Mouse (Mus musculus) midbrain, embryonic 15.5 days (tissue): ENCODE results near the gene Tysnd1. TPM values are rescaled to one million over a fixed set of nuclear protein-coding genes. Genes with fewer than 3 reads are reported as not detected.

ENCODE experiments used
- ATAC-seq: fragments of 200-750 bp; cut with Nextera tagmentation; replicated peaks from 2 replicates; pipeline ENCODE4 v1.8.0; 2017; ENCODE audit warnings: moderate TSS enrichment
- H3K27ac ChIP-seq: fragments of 300-500 bp; sonication (generic); 2 replicates; pipeline ENCODE4 v1.5.1; 2015; ENCODE audit warnings: mild to moderate bottlenecking, inconsistent platforms
- H3K27me3 ChIP-seq: fragments of 300-500 bp; sonication (generic); replicated peaks from 2 replicates; pipeline ENCODE4 v1.6.1; 2015; ENCODE audit warnings: inconsistent platforms
- H3K36me3 ChIP-seq: fragments of 300-500 bp; sonication (generic); replicated peaks from 2 replicates; pipeline ENCODE4 v1.6.1; 2015; ENCODE audit warnings: inconsistent platforms
- H3K4me1 ChIP-seq: fragments of 300-500 bp; sonication (generic); 2 replicates; pipeline ENCODE4 v1.6.1; 2015; ENCODE audit warnings: inconsistent platforms
- H3K4me2 ChIP-seq: fragments of 300-500 bp; sonication (generic); 2 replicates; pipeline ENCODE4 v1.6.1; 2015; ENCODE audit warnings: inconsistent platforms, mild to moderate bottlenecking, moderate library complexity
- H3K4me3 ChIP-seq: fragments of 300-500 bp; sonication (generic); 2 replicates; pipeline ENCODE4 v1.5.1; 2015; ENCODE audit warnings: mild to moderate bottlenecking, inconsistent platforms
- H3K9ac ChIP-seq: fragments of 300-500 bp; sonication (generic); 2 replicates; pipeline ENCODE4 v1.6.1; 2015; ENCODE audit warnings: mild to moderate bottlenecking, inconsistent platforms
- H3K9me3 ChIP-seq: fragments of 300-500 bp; sonication (generic); 2 replicates; pipeline ENCODE4 v1.6.1; 2016; ENCODE audit warnings: inconsistent platforms
- WGBS: fragments of 180-500 bp; shearing (Covaris S2); methylation state at CpG from one replicate; pipeline ENCODE4 v1.1.7; 2015; ENCODE audit warnings: mixed read lengths; 5-methylcytosine and 5-hydroxymethylcytosine counted together
- polyA plus RNA-seq: library from polyadenylated mRNA; unstranded; fragments of >200 nt; fragmentation: Nextera tagmentation; extraction: Ambion mirVana; gene quantifications from 2 replicates; pipeline ENCODE4 v1.2.1, GENCODE M21; 2015

Tysnd1 gene
- polyA plus RNA-seq, 1 experiment from 2014 or later: 31.1 TPM

DNA sequence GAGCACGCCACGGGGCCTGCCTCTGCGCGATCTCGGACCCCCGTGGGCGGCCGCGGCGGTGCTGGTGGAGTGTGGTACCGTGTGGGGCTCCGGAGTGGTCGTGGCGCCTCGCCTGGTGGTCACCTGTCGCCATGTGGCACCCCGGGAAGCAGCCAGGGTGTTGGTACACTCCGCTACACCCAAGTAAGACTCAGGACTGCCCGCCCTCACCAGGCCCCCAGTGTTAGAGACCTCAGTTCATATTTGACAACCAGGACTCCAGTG is 1.2 kb downstream of the Tysnd1 start:
- peak overlapping the region; percentile 83 for H3K9ac ChIP-seq
- H3K27me3 ChIP-seq: no peaks in the 10 kb centered on the region
- peaks cover 29% of the 10 kb centered on the region for H3K4me1 ChIP-seq
- no peak overlapping the region for H3K27ac ChIP-seq
- H3K4me2 ChIP-seq: peak overlapping the region; percentile 100
- peaks cover 16% of the 10 kb centered on the region; the same call in 1 of the 2 replicates for H3K36me3 ChIP-seq
- 12% methylated on average over 19 of the region's 19 CpGs for WGBS
- no peak for ATAC-seq
- peak overlapping the region; percentile 80 for H3K4me3 ChIP-seq
- H3K9me3 ChIP-seq: no peaks in the 10 kb centered on the region

DNA sequence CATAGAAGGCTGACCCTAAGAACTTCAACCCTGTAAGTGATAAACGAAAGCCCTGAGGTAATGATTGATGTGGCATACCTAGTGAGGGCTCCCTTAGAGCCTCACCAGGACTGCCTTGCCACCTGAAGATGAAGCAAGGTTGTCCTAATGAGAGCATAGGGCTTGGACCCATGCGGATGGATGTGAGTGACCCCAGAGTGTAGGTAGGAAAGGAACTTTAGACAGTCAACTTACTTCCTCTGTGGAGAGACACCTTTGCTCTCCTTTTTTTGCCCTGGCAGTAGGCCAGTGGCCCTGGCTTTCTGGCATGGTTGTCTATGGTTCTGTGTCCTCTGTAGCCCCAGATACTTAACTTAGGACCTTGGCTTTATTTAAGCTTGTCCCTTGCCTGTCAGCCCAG is 1.7 kb downstream of the Tysnd1 start:
- Histone ChIP-seq H3K4me1 (peaks cover 29% of the 10 kb centered on the region), H3K4me3 (peak overlapping the region; percentile 80), H3K36me3 (peaks cover 14% of the 10 kb centered on the region; the same call in 1 of the 2 replicates), H3K9me3 (no peaks in the 10 kb centered on the region), H3K27me3 (no peaks in the 10 kb centered on the region), H3K4me2 (peak overlapping the region; percentile 100), H3K27ac (no peak overlapping the region), H3K9ac (peak overlapping the region; percentile 83)
- ATAC-seq: no peak
- 94% methylated on average over 2 of the region's 2 CpGs for WGBS

DNA sequence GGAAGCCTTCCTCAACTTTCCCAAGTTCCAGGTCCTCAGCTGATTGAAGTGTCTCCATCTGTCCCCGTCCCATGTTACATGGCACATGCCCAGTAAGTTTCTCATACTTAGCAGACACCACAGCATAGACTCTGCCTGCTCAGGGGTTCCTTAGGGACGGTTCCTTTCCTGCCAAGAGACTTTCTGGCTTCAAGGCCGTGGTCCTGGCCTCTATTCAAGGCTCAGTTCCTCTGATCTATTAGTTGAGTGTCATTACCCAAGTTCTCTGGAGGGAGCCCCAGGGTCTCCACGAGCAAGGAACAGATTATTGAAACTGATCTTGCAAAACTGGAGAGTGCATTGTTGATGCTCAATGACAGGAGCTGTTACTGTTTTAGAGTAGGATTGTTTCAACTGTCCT is 9.3 kb downstream of the Tysnd1 start:
- Histone ChIP-seq H3K4me2 (no peak overlapping the region), H3K4me1 (no peaks in the 10 kb centered on the region), H3K9ac (no peak overlapping the region), H3K27me3 (no peaks in the 10 kb centered on the region), H3K27ac (no peak overlapping the region), H3K36me3 (peaks cover 16% of the 10 kb centered on the region; the same call in 1 of the 2 replicates), H3K9me3 (no peaks in the 10 kb centered on the region), H3K4me3 (no peak overlapping the region)
- 85% methylated on average over 4 of the region's 4 CpGs for WGBS
- no peak for ATAC-seq

DNA sequence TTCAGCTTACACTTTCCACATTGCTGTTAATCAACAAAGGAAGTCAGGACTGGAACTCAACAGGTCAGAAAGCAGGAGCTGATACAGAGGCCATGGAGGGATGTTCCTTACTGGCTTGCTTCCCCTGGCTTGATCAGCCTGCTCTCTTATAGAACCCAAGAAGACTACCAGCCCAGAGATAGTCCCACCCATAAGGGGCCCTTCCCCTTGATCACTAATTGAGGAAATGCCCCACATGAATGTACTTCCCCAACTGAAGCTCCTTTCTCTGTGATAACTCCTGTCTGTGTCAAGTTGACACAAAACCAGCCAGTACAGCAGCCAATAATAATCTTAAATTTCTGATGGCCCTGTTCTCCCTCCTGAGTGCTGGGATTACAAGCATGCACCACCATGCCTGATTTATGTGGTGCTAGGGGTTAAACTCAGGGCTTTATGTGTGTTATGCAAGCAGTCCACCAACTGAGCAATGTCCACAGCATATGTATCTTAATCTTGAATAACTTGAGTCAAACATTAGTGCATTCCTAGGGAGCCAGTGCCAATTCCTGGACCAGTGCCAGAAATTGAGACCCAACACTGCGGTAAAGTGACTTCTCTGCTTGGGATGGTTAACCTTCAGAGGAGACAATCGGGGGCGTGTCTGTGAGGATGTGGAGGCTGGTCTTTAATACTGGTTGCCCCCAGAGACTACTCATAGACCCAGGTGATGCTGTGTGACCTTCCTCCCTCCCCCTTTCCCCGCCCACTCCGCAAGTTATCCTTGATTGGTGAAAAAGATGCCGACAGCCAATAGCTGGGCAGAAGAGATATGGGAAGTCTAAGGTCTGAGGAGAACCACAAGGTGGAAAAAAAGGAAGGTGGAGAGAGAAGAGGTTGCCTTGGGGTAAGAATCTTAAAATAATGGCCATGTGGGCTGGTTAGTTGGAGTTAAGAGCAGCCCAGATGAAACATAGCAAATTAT is 11.4 kb downstream of the Tysnd1 start:
- Histone ChIP-seq H3K9ac (no peak overlapping the region), H3K27ac (no peak overlapping the region), H3K27me3 (no peaks in the 10 kb centered on the region), H3K4me3 (no peak overlapping the region), H3K4me1 (no peaks in the 10 kb centered on the region), H3K36me3 (peaks cover 12% of the 10 kb centered on the region; the same call in 1 of the 2 replicates), H3K4me2 (no peak overlapping the region), H3K9me3 (no peaks in the 10 kb centered on the region)
- 72% methylated on average over 6 of the region's 6 CpGs for WGBS
- no peak for ATAC-seq

DNA sequence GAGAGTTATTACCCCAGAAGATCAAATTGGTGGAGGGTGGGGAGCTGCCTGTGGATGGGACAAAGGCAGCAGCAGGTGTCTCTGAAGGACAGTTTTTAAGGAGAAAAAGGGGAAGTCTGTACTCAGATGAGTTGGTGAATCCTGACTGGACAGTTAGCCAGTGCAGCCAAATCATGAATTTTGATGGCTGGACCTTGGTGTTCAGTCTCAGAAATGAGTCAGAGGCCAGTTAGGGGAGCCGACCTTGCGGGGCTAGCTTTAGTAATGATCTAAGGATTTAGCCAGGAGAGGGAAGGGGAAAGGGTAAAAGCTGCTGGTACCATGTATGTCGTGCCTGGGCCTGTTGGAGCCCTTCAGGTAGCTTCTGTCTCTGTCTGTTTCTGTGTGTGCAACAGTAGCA is 18.3 kb downstream of the Tysnd1 start:
- Histone ChIP-seq H3K27me3 (0 out of 2 replicates have a peak, but pooled peaks cover 2% of the 10 kb centered on the region), H3K36me3 (no peaks in the 10 kb centered on the region), H3K9me3 (no peaks in the 10 kb centered on the region), H3K4me1 (peaks cover 4% of the 10 kb centered on the region), H3K4me3 (no peak overlapping the region), H3K9ac (no peak overlapping the region), H3K4me2 (no peak overlapping the region), H3K27ac (no peak overlapping the region)
- 75% methylated on average over 3 of the region's 3 CpGs for WGBS
- ATAC-seq: no peak

DNA sequence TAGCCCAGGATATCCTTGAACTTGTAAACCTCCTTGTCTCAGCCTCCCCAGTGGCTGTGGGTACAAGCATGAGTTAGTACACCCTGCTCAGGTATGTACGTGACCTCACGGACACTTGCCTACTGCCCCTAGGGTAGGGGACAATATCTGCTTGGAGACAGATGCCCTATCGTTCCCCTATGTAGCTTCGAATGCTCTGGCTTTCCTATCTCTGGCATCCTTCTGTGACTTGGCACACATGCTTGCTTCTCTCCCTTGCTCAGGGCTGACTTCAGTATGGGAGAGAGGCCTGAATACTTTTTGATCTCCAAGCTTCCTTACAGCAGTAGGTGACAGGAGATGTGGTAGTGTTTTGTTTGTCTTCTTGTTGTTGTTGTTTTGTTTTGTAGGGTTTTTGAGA is 18.8 kb downstream of the Tysnd1 start:
- no peaks in the 10 kb centered on the region for H3K36me3 ChIP-seq
- 0 out of 2 replicates have a peak, but pooled peaks cover 2% of the 10 kb centered on the region for H3K27me3 ChIP-seq
- no peak overlapping the region for H3K9ac ChIP-seq
- no peak overlapping the region for H3K4me3 ChIP-seq
- 92% methylated on average over 4 of the region's 4 CpGs for WGBS
- no peak overlapping the region for H3K4me2 ChIP-seq
- H3K4me1 ChIP-seq: peaks cover 4% of the 10 kb centered on the region
- H3K27ac ChIP-seq: no peak overlapping the region
- no peaks in the 10 kb centered on the region for H3K9me3 ChIP-seq
- ATAC-seq: no peak

DNA sequence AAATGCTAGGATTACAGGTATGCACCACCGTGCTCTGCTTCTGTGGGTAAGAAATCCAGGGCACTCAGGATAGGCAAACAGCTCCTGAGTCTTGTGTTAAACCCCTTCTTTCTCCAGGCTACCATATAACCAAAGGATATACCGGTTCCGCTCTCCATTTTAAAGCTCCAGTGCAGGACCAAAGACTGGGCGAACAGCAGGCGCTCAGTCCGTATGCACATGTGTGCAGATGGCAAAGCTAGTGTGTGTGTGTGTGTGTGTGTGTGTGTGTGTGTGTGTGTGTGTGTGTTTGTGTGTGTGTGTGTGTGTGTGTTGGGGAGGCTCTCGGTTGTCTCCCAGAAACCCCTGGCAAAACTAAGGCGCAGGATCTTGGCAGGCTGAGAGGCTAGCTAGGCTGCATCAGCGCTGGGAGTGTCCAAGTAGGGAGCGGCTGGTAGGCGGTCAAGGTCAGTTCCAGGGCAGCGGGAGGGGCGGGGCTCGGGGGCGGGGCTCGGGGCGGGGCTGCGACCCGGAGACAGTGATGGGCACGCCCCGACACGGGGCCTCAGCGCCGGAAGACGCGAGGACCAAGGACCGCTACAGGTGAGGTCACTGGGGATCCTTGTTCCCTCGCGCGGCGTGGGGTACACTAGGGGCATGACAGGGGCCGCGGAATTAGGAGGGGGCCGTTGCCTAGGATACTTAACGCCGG is 19.6 kb downstream of the Tysnd1 start, which contains the start of gene Aifm2:
Gene Aifm2 (plus strand): TSS at position 493 of the 691 bp plus-strand sequence.
- WGBS: 11% methylated on average over 36 of the region's 36 CpGs
- Histone ChIP-seq H3K27ac (no peak within 1 kb of the TSS), H3K4me1 (peaks cover 4% of the 10 kb centered on the region), H3K9ac (peak within 1 kb of the TSS; percentile 47), H3K4me2 (peak within 1 kb of the TSS; percentile 82), H3K4me3 (peak within 1 kb of the TSS; percentile 54), H3K9me3 (no peaks in the 10 kb centered on the region), H3K36me3 (no peaks in the 10 kb centered on the region), H3K27me3 (0 out of 2 replicates have a peak, but pooled peaks cover 2% of the 10 kb centered on the region)
- ATAC-seq: peak; percentile 79

DNA sequence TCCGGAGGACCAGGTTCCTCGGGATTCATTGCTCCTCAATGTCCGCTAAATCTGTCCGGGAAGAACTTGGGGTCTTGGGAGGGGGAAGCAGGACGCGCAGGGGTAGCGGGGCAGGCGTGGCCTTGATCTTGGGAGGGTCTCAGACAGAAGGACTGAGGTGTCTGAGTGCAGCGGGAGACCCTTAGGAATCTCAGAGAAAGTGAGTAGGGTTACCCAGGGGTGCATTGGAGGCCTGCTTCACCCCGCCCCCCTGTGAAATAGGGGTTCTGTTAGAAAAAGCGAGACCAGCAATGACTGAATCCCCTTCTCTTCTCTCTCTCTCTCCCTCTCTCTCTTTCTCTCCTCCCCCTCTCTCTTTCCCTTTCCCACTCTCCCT is 20.1 kb downstream of the Tysnd1 start:
- Histone ChIP-seq H3K27me3 (0 out of 2 replicates have a peak, but pooled peaks cover 2% of the 10 kb centered on the region), H3K4me1 (peaks cover 4% of the 10 kb centered on the region), H3K27ac (no peak overlapping the region), H3K4me3 (peak overlapping the region; percentile 54), H3K36me3 (no peaks in the 10 kb centered on the region), H3K4me2 (peak overlapping the region; percentile 82), H3K9me3 (no peaks in the 10 kb centered on the region), H3K9ac (peak overlapping the region; percentile 47)
- WGBS: 3% methylated on average over 11 of the region's 11 CpGs
- peak; percentile 54; the same call in 1 of the 2 replicates for ATAC-seq

DNA sequence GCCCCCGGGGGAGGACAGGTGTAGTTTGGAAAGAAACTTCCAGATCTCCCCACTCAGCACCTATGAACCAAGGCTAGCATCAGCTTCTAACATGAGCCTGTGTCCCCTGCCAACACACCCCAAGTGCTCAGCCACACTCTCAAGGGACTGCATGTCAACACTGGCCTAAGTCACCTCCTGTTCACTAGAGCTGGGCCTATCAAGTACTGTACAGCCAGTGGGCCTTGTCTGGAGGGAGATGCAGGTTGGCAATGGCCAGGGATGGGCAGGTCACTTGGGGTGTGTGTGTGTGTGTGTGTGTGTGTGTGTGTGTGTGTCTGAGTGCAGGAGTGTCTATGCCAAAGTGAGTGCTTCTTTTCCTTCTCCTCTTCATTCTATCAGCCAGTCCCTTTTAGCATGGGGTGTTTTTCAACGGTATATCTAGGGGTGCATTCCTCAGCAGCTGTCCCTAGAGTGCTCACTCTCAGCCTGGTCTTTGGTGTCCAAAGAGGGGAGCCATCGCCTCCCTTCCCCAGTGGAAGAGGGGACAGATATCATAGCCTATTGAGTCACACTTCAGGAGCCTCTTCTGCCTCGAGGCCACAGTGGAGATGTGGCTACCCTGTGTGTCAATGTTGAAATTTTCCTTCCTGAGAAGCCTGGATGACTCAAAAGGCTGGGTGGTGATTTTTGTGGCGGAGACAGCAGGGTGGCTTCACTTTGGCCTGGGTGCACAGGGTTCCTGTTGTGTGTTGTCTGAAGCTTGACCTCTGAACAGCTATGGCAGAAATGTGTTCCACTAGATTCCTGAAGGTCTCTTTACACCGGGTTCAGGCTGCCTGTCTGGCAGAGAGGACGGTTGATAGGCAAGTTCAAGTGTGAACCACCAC is 20.9 kb downstream of the Tysnd1 start:
- Histone ChIP-seq H3K36me3 (no peaks in the 10 kb centered on the region), H3K4me2 (peak overlapping the region; percentile 82), H3K4me1 (peaks cover 4% of the 10 kb centered on the region), H3K9ac (0 out of 2 replicates have a peak overlapping the region, but pooled peaks have one; percentile 47), H3K9me3 (no peaks in the 10 kb centered on the region), H3K4me3 (peak overlapping the region; percentile 54; the same call in 1 of the 2 replicates), H3K27ac (no peak overlapping the region), H3K27me3 (0 out of 2 replicates have a peak, but pooled peaks cover 2% of the 10 kb centered on the region)
- ATAC-seq: no peak
- WGBS: 76% methylated on average over 7 of the region's 7 CpGs

DNA sequence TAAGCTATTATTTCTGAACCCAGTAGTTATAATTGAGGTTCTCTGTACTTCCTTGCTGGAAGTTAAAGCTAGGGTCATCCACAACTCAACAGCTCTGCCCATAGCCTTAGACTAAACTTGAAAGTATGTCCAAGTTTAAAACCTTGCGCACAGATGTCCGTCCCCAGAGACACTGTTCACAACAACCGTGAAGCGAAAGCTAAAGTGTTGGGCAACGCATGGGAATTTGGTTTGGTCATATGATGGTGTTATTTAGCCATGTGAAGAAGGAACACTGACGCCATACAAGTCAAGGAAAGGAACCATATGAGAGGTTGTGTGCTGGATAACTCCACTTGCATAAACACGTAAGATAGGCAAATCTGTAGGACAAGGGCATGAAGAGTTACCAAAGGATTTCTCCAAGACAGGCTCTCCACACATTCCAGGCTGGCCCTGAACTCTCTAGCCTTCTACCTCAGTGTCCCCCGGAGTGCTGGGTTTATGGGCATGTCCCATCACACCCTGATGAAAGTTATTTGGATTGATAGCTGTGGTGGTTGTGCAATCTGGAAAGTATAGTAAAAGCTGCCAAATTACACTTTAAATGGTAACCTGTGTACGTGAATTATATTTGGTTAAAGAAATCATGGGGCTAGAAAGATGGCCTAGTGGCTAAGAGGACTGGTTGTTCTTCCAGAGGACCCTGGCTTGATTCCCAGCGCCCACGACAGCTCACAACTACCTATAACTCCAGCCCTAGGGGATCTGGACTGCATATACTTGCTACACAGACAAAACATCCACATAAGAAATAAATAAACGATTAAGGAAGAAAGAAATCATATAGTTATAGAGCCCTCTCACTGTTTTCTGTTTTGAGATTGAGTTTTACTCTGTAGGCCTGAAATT is 22.3 kb downstream of the Tysnd1 start:
- Histone ChIP-seq H3K4me1 (peaks cover 4% of the 10 kb centered on the region), H3K4me2 (no peak overlapping the region), H3K9ac (no peak overlapping the region), H3K4me3 (no peak overlapping the region), H3K36me3 (no peaks in the 10 kb centered on the region), H3K27me3 (0 out of 2 replicates have a peak, but pooled peaks cover 2% of the 10 kb centered on the region), H3K27ac (no peak overlapping the region), H3K9me3 (no peaks in the 10 kb centered on the region)
- WGBS: 91% methylated on average over 12 of the region's 12 CpGs
- ATAC-seq: no peak

DNA sequence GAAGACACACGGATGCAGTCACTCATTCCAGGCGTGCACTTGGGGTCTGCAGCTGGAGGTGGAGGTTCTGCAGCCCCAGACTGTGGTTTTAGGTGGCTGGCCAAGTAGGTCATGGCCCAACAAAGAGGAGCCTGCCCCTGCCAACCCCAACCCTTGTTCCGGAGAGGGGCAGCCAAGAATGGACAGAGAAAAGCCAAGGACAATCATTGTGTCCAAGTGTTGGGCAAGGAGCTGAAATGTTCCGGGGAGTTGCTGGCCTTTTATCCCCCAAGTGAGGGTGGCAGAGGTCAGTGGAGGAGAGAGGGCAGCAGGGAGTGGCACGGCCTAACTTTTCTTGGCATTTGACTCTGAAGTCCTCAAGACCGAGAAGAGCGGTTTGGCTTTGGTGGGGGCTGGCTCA is 25.0 kb downstream of the Tysnd1 start:
- Histone ChIP-seq H3K27me3 (no peaks in the 10 kb centered on the region), H3K36me3 (no peaks in the 10 kb centered on the region), H3K9ac (no peak overlapping the region), H3K4me3 (no peak overlapping the region), H3K9me3 (no peaks in the 10 kb centered on the region), H3K4me1 (peaks cover 3% of the 10 kb centered on the region), H3K4me2 (no peak overlapping the region), H3K27ac (no peak overlapping the region)
- 89% methylated on average over 7 of the region's 7 CpGs for WGBS
- no peak for ATAC-seq
